ENCODE assay signal across 24 mouse cellular contexts in the genomic region with DNA sequence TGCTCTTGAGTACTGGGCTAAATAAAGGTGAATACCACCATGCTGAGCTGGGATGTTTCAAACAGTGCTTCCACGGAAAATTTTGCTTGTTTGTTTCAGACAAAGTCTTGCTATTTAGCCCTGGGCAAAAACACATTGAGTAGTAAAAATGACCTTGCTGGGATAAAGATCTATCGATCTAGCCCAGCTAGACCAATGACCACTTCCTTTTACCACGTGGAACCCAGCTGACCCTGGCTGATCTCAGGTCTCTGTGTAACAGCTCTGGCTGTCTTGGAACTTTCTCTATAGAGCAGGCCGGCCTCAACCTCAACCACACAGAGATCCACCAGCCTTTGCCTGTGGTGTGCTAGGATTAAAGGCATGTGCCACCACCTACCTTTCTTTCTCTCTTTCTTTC.
"Had no signal": no experiment of that assay in that cellular context is flagged by ENCODE, and none has a peak within 500 bp of the region (broad histone marks: within the 10 kb centered on the region; RNA-seq: fewer than 3 reads in every experiment).

No protein-coding gene starts in this region.

- H3K36me3 ChIP-seq: heart, embryonic 10.5 days; heart, embryonic 12.5 days; hindbrain, embryonic 10.5 days; hindbrain, embryonic 12.5 days; kidney, embryonic 15.5 days; limb, embryonic 13.5 days; limb, embryonic 15.5 days; liver, embryonic 13.5 days had no signal

- H3K4me2 ChIP-seq: heart, embryonic 12.5 days; hindbrain, embryonic 12.5 days; hindbrain, embryonic 14.5 days; kidney, embryonic 15.5 days; limb, embryonic 13.5 days; limb, embryonic 15.5 days; liver, embryonic 13.5 days had no signal

- H3K27ac ChIP-seq: gastrocnemius, adult 2 months; heart, embryonic 10.5 days; hindbrain, embryonic 10.5 days; hindbrain, embryonic 12.5 days; hindbrain, embryonic 14.5 days; kidney, embryonic 15.5 days; kidney, postnatal 0 days; limb, embryonic 13.5 days; limb, embryonic 15.5 days; liver, embryonic 13.5 days had no signal

- H3K4me3 ChIP-seq: gastrocnemius, adult 2 months; heart, embryonic 10.5 days; heart, embryonic 12.5 days; hindbrain, embryonic 10.5 days; hindbrain, embryonic 12.5 days; kidney, embryonic 15.5 days; limb, embryonic 13.5 days; limb, embryonic 15.5 days; liver, embryonic 13.5 days had no signal

- H3K27me3 ChIP-seq: heart, embryonic 12.5 days; hindbrain, embryonic 12.5 days; kidney, embryonic 15.5 days; limb, embryonic 13.5 days; limb, embryonic 15.5 days; liver, embryonic 13.5 days had no signal

- H3K9me3 ChIP-seq: heart, embryonic 10.5 days; heart, embryonic 12.5 days; hindbrain, embryonic 10.5 days; hindbrain, embryonic 12.5 days; kidney, embryonic 15.5 days; limb, embryonic 13.5 days; limb, embryonic 15.5 days; liver, embryonic 13.5 days had no signal

- H3K9ac ChIP-seq: heart, embryonic 12.5 days; hindbrain, embryonic 12.5 days; hindbrain, embryonic 14.5 days; kidney, embryonic 15.5 days; limb, embryonic 13.5 days; limb, embryonic 15.5 days; liver, embryonic 13.5 days had no signal

- ATAC-seq: hindbrain, embryonic 16.5 days had no signal

- DNase-seq: gastrocnemius, adult 2 months; gastrocnemius, postnatal 10 days; gastrocnemius, postnatal 25 days; heart, adult 18-20 months; heart, postnatal 10 days; heart, postnatal 4 days; kidney, adult 11 months; kidney, adult 2 months; kidney, adult 9 months; kidney, postnatal 14 days; kidney, postnatal 36 days; layer of hippocampus, postnatal 36 days; left cerebral cortex, postnatal 4 days; liver, embryonic 13.5 days had no signal
